13 mouse cellular contexts compared by ENCODE assay signal in the genomic region with DNA sequence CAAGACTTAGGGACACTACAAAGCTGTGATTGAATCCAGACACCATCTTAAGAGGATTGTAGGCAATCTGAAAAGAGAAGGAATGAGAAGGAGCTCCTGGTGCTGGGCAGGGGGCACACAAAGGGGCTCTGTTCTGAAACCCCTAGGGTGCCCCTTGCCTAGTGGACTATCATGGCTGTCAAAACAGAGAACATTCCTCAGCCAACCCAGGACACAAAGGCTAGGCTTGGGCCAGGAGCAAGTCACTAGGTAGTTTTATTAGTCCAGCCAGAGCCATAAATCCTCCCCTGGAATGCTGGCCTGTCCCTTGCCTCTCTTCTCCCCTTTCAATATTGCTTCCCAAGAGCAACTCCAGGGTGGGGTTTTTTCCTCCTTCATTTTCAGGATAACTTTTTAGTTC.
DNase-seq lines count a peak whose midpoint lies in the region; ATAC-seq and TF ChIP-seq lines count a peak whose summit lies in the region.
"Had no signal": no experiment of that assay in that cellular context is flagged by ENCODE, and none has a peak within 500 bp of the region (broad histone marks: within the 10 kb centered on the region; RNA-seq: fewer than 3 reads in every experiment).

No protein-coding gene starts in this region.

- DNase-seq in heart, adult 11 months = peak; percentile 73
- no peak for DNase-seq in heart, postnatal 25 days (ENCODE audit: low spot score)
- peak; percentile 70 for DNase-seq in embryo, embryonic 10.5 days (ENCODE audit: low spot score)
- DNase-seq in neural tube, embryonic 11.5 days (ENCODE audit: low spot score) = peak; percentile 23
- DNase-seq in left cerebral cortex, postnatal 14 days (ENCODE audit: low spot score in 2 of 2) = no peak
- no peak for DNase-seq in layer of hippocampus, adult 2 months (ENCODE audit: low spot score in 2 of 2)
- DNase-seq: adrenal gland, postnatal 25 days; heart, adult 2 months; kidney, postnatal 10 days; liver; lung, embryonic 14.5 days had no signal

- H3K9me3 ChIP-seq in intestine, embryonic 16.5 days (ENCODE audit: control insufficient read depth, low read length) = no peaks in the 10 kb centered on the region
- no peaks in the 10 kb centered on the region for H3K9me3 ChIP-seq in neural tube, embryonic 11.5 days (ENCODE audit: control insufficient read depth, low read length)
- no peaks in the 10 kb centered on the region for H3K9me3 ChIP-seq in heart, embryonic 12.5 days (replicated peaks)

- peak overlapping the region; percentile 47 for H3K27ac ChIP-seq in intestine, embryonic 16.5 days (ENCODE audit: low read length)
- peak overlapping the region; percentile 58 for H3K27ac ChIP-seq in neural tube, embryonic 11.5 days (ENCODE audit: low read depth, low read length)
- no peak overlapping the region for H3K27ac ChIP-seq in heart, embryonic 12.5 days (ENCODE audit: poor library complexity, severe bottlenecking)
- H3K27ac ChIP-seq in layer of hippocampus, adult 2 months = no peak overlapping the region
- H3K27ac ChIP-seq: heart, adult 2 months had no signal

- intact Hi-C loops in heart, postnatal 25 days (cut with DNase I) = no loop called here
- intact Hi-C loops in left cerebral cortex, postnatal 14 days (cut with DNase I) = no loop called here

- peak; percentile 56; the same call in 1 of the 2 replicates for ATAC-seq in intestine, embryonic 16.5 days
- ATAC-seq in neural tube, embryonic 11.5 days (ENCODE audit: insufficient read depth, low FRiP score, low TSS enrichment) = peak; percentile 41; the same call in 1 of the 2 replicates
- no peak for ATAC-seq in heart, embryonic 12.5 days (ENCODE audit: insufficient number of reproducible peaks, low FRiP score)

- TF ChIP-seq CTCF in layer of hippocampus, adult 2 months (conservative IDR thresholded peaks at IDR 0.05) = no peak

- H3K4me3 ChIP-seq in intestine, embryonic 16.5 days (ENCODE audit: low read length) = no peak overlapping the region
- H3K4me3 ChIP-seq in neural tube, embryonic 11.5 days (ENCODE audit: low read depth, low read length) = no peak overlapping the region
- no peak overlapping the region for H3K4me3 ChIP-seq in heart, embryonic 12.5 days
- no peak overlapping the region for H3K4me3 ChIP-seq in layer of hippocampus, adult 2 months
- H3K4me3 ChIP-seq: heart, adult 2 months had no signal

- no peak overlapping the region for H3K4me2 ChIP-seq in intestine, embryonic 16.5 days (ENCODE audit: low read depth, low read length)
- H3K4me2 ChIP-seq in neural tube, embryonic 11.5 days (ENCODE audit: low read depth) = no peak overlapping the region
- H3K4me2 ChIP-seq in heart, embryonic 12.5 days = no peak overlapping the region
- H3K4me2 ChIP-seq: lung, embryonic 14.5 days had no signal

- no peaks in the 10 kb centered on the region for H3K36me3 ChIP-seq in intestine, embryonic 16.5 days (ENCODE audit: control insufficient read depth, insufficient read depth, low read length)
- H3K36me3 ChIP-seq in neural tube, embryonic 11.5 days (ENCODE audit: control insufficient read depth, insufficient read depth, low read length) = no peaks in the 10 kb centered on the region
- no peaks in the 10 kb centered on the region for H3K36me3 ChIP-seq in heart, embryonic 12.5 days

- no peak overlapping the region for H3K9ac ChIP-seq in intestine, embryonic 16.5 days (ENCODE audit: low read depth, low read length)
- no peak overlapping the region for H3K9ac ChIP-seq in neural tube, embryonic 11.5 days (ENCODE audit: low read length)
- H3K9ac ChIP-seq in heart, embryonic 12.5 days = no peak overlapping the region
- H3K9ac ChIP-seq: lung, embryonic 14.5 days had no signal

- no peaks in the 10 kb centered on the region for H3K4me1 ChIP-seq in intestine, embryonic 16.5 days (ENCODE audit: control insufficient read depth, insufficient read depth, low read length)
- 0 out of 2 replicates have a peak, but pooled peaks cover 6% of the 10 kb centered on the region for H3K4me1 ChIP-seq in neural tube, embryonic 11.5 days (ENCODE audit: control insufficient read depth, insufficient read depth, low read length)
- H3K4me1 ChIP-seq in heart, embryonic 12.5 days (replicated peaks) = no peaks in the 10 kb centered on the region

- H3K27me3 ChIP-seq in intestine, embryonic 16.5 days (replicated peaks; ENCODE audit: control insufficient read depth, insufficient read depth, low read length) = no peaks in the 10 kb centered on the region
- H3K27me3 ChIP-seq in neural tube, embryonic 11.5 days (ENCODE audit: control insufficient read depth, insufficient read depth, low read length) = no peaks in the 10 kb centered on the region
- H3K27me3 ChIP-seq in heart, embryonic 12.5 days (replicated peaks) = no peaks in the 10 kb centered on the region

Comparison
In these comparisons a context has a peak if more than half of its experiments do, and no peak if none do; other contexts are left out.
1. DNase-seq: peak in heart, adult 11 months (single experiment), embryo, embryonic 10.5 days (single experiment) and neural tube, embryonic 11.5 days (single experiment); none in heart, postnatal 25 days (single experiment), left cerebral cortex, postnatal 14 days (0 of 2) and layer of hippocampus, adult 2 months (0 of 2).
2. H3K27ac ChIP-seq: peak in intestine, embryonic 16.5 days (single experiment) and neural tube, embryonic 11.5 days (single experiment); none in heart, embryonic 12.5 days (single experiment) and layer of hippocampus, adult 2 months (single experiment).